Mouse (Mus musculus) gonadal fat pad, adult 2 months (tissue): ENCODE measurements around the gene Pmis2. TPM values are rescaled to one million over a fixed set of nuclear protein-coding genes. Genes with fewer than 3 reads are reported as not detected.

Experiments
- DNase-seq: peaks from one replicate; pipeline ENCODE4 v3.0.0-alpha.2; 2012; ENCODE audit warnings: low read depth
- polyA plus RNA-seq: library from polyadenylated mRNA; depleted of rRNA; stranded (reverse); fragments of >200 nt; gene quantifications from 2 replicates; pipeline ENCODE4 v1.2.3, GENCODE M21; 2012; rRNA removed

Gene Pmis2
- polyA plus RNA-seq = 0.41 and 0.46 TPM in 2 replicates

- no peak for DNase-seq
These were observed at the start of gene Pmis2 for GRCm38 (mm10) chr7:30671480-30671879. TSS of gene Pmis2 (minus strand) at chr7:30671605.

- DNase-seq = no peak
These were observed 48.3 kb upstream of the Pmis2 start for GRCm38 (mm10) chr7:30719669-30720068.

- DNase-seq = no peak
These were observed 46.3 kb upstream of the Pmis2 start for GRCm38 (mm10) chr7:30717716-30718046.

- no peak for DNase-seq
These were observed 45.8 kb upstream of the Pmis2 start for GRCm38 (mm10) chr7:30717006-30717715.

GRCm38 (mm10) chr7:30711942-30712341 is 40.5 kb upstream of the Pmis2 start, which contains the start of gene Atp4a:
TSS of gene Atp4a (plus strand) at chr7:30712209.
- DNase-seq = no peak

- DNase-seq = no peak
These were observed 36.0 kb upstream of the Pmis2 start for GRCm38 (mm10) chr7:30707441-30707840.

GRCm38 (mm10) chr7:30706214-30706882 is 34.9 kb upstream of the Pmis2 start:
- no peak for DNase-seq

- DNase-seq = no peak
These were observed 27.2 kb upstream of the Pmis2 start, which contains the start of gene 2200002J24Rik for GRCm38 (mm10) chr7:30698589-30698988. TSS of gene 2200002J24Rik (plus strand) at chr7:30698926.

- no peak for DNase-seq
These were observed 26.7 kb upstream of the Pmis2 start for GRCm38 (mm10) chr7:30698101-30698500.

- DNase-seq = no peak
These were observed 16.9 kb upstream of the Pmis2 start for GRCm38 (mm10) chr7:30688325-30688724.

- no peak for DNase-seq
These were observed 12.0 kb upstream of the Pmis2 start for GRCm38 (mm10) chr7:30683425-30683824.

- DNase-seq = no peak
These were observed 10.5 kb upstream of the Pmis2 start for GRCm38 (mm10) chr7:30681897-30682296.

GRCm38 (mm10) chr7:30678263-30678975 is 7.0 kb upstream of the Pmis2 start:
- DNase-seq = no peak

- DNase-seq = no peak
These were observed 2.2 kb downstream of the Pmis2 start for GRCm38 (mm10) chr7:30669229-30669628.

GRCm38 (mm10) chr7:30665321-30665720 is 6.1 kb downstream of the Pmis2 start:
- DNase-seq = no peak

- no peak for DNase-seq
These were observed 6.7 kb downstream of the Pmis2 start, which contains the start of gene Haus5 for GRCm38 (mm10) chr7:30664529-30665200. TSS of gene Haus5 (minus strand) at chr7:30664994.

GRCm38 (mm10) chr7:30649591-30650540 is 21.5 kb downstream of the Pmis2 start, which contains the start of gene Rbm42:
TSS of gene Rbm42 (minus strand) at chr7:30650317.
- peak; percentile 90 for DNase-seq

- DNase-seq = no peak
These were observed 32.3 kb downstream of the Pmis2 start for GRCm38 (mm10) chr7:30639083-30639482.

- DNase-seq = no peak
These were observed 35.0 kb downstream of the Pmis2 start for GRCm38 (mm10) chr7:30636395-30636794.

- DNase-seq = no peak
These were observed 35.7 kb downstream of the Pmis2 start, which contains the start of gene Etv2 for GRCm38 (mm10) chr7:30635752-30636151. TSS of gene Etv2 (minus strand) at chr7:30635852.

GRCm38 (mm10) chr7:30634621-30635020 is 36.8 kb downstream of the Pmis2 start:
- no peak for DNase-seq
